Mouse (Mus musculus) ES-Bruce4 (cell line): ENCODE measurements around the gene Epha2.
A peak's percentile ranks its signal among the peaks of the same experiment; 100 is the strongest.

Experiments used
- CTCF ChIP-seq: IDR thresholded peaks from one replicate; pipeline ENCODE4 v1.8.1; 2011; ENCODE audit warnings: low read depth, low read length
- EP300 ChIP-seq: IDR thresholded peaks from 2 replicates; pipeline ENCODE4 v1.6.1; 2011; ENCODE audit warnings: low read depth, low read length; ENCODE audit not compliant: insufficient read depth
- POLR2A ChIP-seq: IDR thresholded peaks from one replicate; pipeline ENCODE4 v1.8.1; 2011; ENCODE audit warnings: low read length; ENCODE audit not compliant: insufficient read depth

- TF ChIP-seq CTCF (no peak), EP300 (0 out of 2 replicates have a peak, but pooled peaks have one; percentile 46), POLR2A (no peak)
Measured at GRCm38 (mm10) chr4:141338853-141339252, 37.8 kb downstream of the Epha2 start.
